Mouse (Mus musculus) neural tube, embryonic 11.5 days (tissue): ENCODE results near the gene Cbx1. TPM values are rescaled to one million over a fixed set of nuclear protein-coding genes. Genes with fewer than 3 reads are reported as not detected.

Source experiments
- ATAC-seq: fragments of 200-750 bp; cut with Nextera tagmentation; 2 replicates; pipeline ENCODE4 v1.8.0; 2017; ENCODE audit warnings: moderate number of reproducible peaks, mild to moderate bottlenecking, moderate TSS enrichment, moderate library complexity; ENCODE audit not compliant: insufficient read depth, low FRiP score, low TSS enrichment
- DNase-seq: peaks from one replicate; pipeline ENCODE4 v3.0.0-alpha.2; 2015; ENCODE audit warnings: low spot score
- H3K27ac ChIP-seq: fragments of 300-500 bp; sonication (generic); 2 replicates; pipeline ENCODE4 v1.5.1; 2014; ENCODE audit warnings: low read depth, mild to moderate bottlenecking, low read length
- H3K27me3 ChIP-seq: fragments of 300-500 bp; sonication (generic); 2 replicates; pipeline ENCODE4 v1.6.1; 2014; ENCODE audit warnings: mild to moderate bottlenecking, low read length, mixed read lengths; ENCODE audit not compliant: control insufficient read depth, insufficient read depth
- H3K36me3 ChIP-seq: fragments of 300-500 bp; sonication (generic); 2 replicates; pipeline ENCODE4 v1.6.1; 2014; ENCODE audit warnings: mild to moderate bottlenecking, low read length, moderate library complexity, mixed read lengths; ENCODE audit not compliant: control insufficient read depth, insufficient read depth
- H3K4me1 ChIP-seq: fragments of 300-500 bp; sonication (generic); 2 replicates; pipeline ENCODE4 v1.6.1; 2014; ENCODE audit warnings: low read length, mixed read lengths; ENCODE audit not compliant: control insufficient read depth, insufficient read depth
- H3K4me2 ChIP-seq: fragments of 300-500 bp; sonication (generic); 2 replicates; pipeline ENCODE4 v1.6.1; 2014; ENCODE audit warnings: low read depth, mild to moderate bottlenecking, moderate library complexity
- H3K4me3 ChIP-seq: fragments of 300-500 bp; sonication (generic); 2 replicates; pipeline ENCODE4 v1.5.1; 2014; ENCODE audit warnings: low read depth, low read length
- H3K9ac ChIP-seq: fragments of 300-500 bp; sonication (generic); 2 replicates; pipeline ENCODE4 v1.6.1; 2014; ENCODE audit warnings: mild to moderate bottlenecking, low read length
- H3K9me3 ChIP-seq: fragments of 300-500 bp; sonication (generic); 2 replicates; pipeline ENCODE4 v1.6.1; 2016; ENCODE audit warnings: low read length; ENCODE audit not compliant: control insufficient read depth
- WGBS: fragments of 180-500 bp; shearing (Covaris S2); extraction: QIAGEN DNeasy Blood & Tissue Kit; methylation state at CpG from one replicate; pipeline ENCODE4 v1.1.7; 2014; 5-methylcytosine and 5-hydroxymethylcytosine counted together
- polyA plus RNA-seq: library from polyadenylated mRNA; unstranded; fragments of >200 nt; fragmentation: Nextera tagmentation; extraction: Ambion mirVana; gene quantifications from 2 replicates; pipeline ENCODE4 v1.2.1, GENCODE M21; 2014

Cbx1 gene
- polyA plus RNA-seq, 1 experiment from 2014 or later: 133 TPM

GRCm38 (mm10) chr11:96824783-96825495 is 36.0 kb downstream of the Cbx1 start:
- ATAC-seq: no peak
- no peak for DNase-seq
- WGBS: 54% methylated on average over 7 of the region's 7 CpGs
- peaks cover 43% of the 10 kb centered on the region for H3K4me1 ChIP-seq
- H3K4me2 ChIP-seq: peak overlapping the region; percentile 94; the same call in 1 of the 2 replicates
- H3K36me3 ChIP-seq: peaks cover 14% of the 10 kb centered on the region
- peak overlapping the region; percentile 45; the same call in 1 of the 2 replicates for H3K9ac ChIP-seq
- H3K9me3 ChIP-seq: no peaks in the 10 kb centered on the region
- peak overlapping the region; percentile 90 for H3K27ac ChIP-seq
- H3K27me3 ChIP-seq: no peaks in the 10 kb centered on the region
- no peak overlapping the region for H3K4me3 ChIP-seq

- H3K4me2 ChIP-seq: peak overlapping the region; percentile 12; the same call in 1 of the 2 replicates
- peaks cover 2% of the 10 kb centered on the region for H3K36me3 ChIP-seq
- no peaks in the 10 kb centered on the region for H3K27me3 ChIP-seq
- H3K9me3 ChIP-seq: no peaks in the 10 kb centered on the region
- DNase-seq: no peak
- no peak overlapping the region for H3K27ac ChIP-seq
- H3K4me3 ChIP-seq: no peak overlapping the region
- no peak for ATAC-seq
- 74% methylated on average over 2 of the region's 2 CpGs for WGBS
- peak overlapping the region; percentile 7; the same call in 1 of the 2 replicates for H3K9ac ChIP-seq
- H3K4me1 ChIP-seq: peaks cover 43% of the 10 kb centered on the region
These were observed 37.6 kb downstream of the Cbx1 start for GRCm38 (mm10) chr11:96826481-96826880.

- Histone ChIP-seq H3K27ac (no peak overlapping the region), H3K4me3 (no peak overlapping the region), H3K27me3 (no peaks in the 10 kb centered on the region), H3K9me3 (no peaks in the 10 kb centered on the region), H3K4me1 (peaks cover 43% of the 10 kb centered on the region), H3K9ac (no peak overlapping the region), H3K4me2 (no peak overlapping the region), H3K36me3 (no peaks in the 10 kb centered on the region; the same call in 1 of the 2 replicates)
- DNase-seq (no peak), ATAC-seq (no peak)
- 95% methylated on average over 12 of the region's 12 CpGs for WGBS
These were observed 38.2 kb downstream of the Cbx1 start for GRCm38 (mm10) chr11:96827062-96827581.

GRCm38 (mm10) chr11:96827917-96828316 is 39.0 kb downstream of the Cbx1 start:
- Histone ChIP-seq H3K4me2 (peak overlapping the region; percentile 12; the same call in 1 of the 2 replicates), H3K9ac (no peak overlapping the region), H3K36me3 (no peaks in the 10 kb centered on the region; the same call in 1 of the 2 replicates), H3K4me1 (peaks cover 43% of the 10 kb centered on the region), H3K9me3 (no peaks in the 10 kb centered on the region), H3K27me3 (no peaks in the 10 kb centered on the region), H3K4me3 (0 out of 2 replicates have a peak overlapping the region, but pooled peaks have one; percentile 1), H3K27ac (no peak overlapping the region)
- DNase-seq (no peak), ATAC-seq (no peak)
- WGBS: 80% methylated on average over 9 of the region's 9 CpGs

- H3K4me1 ChIP-seq: peaks cover 35% of the 10 kb centered on the region
- peak overlapping the region; percentile 96; the same call in 1 of the 2 replicates for H3K27ac ChIP-seq
These were observed 40.0 kb downstream of the Cbx1 start for GRCm38 (mm10) chr11:96828881-96829280.

GRCm38 (mm10) chr11:96829403-96829812 is 40.5 kb downstream of the Cbx1 start:
- DNase-seq (peak; percentile 80), ATAC-seq (peak; percentile 64)
- H3K9me3 ChIP-seq: no peaks in the 10 kb centered on the region
- peaks cover 33% of the 10 kb centered on the region for H3K4me1 ChIP-seq
- H3K9ac ChIP-seq: peak overlapping the region; percentile 86
- H3K27me3 ChIP-seq: no peaks in the 10 kb centered on the region
- peak overlapping the region; percentile 88 for H3K4me3 ChIP-seq
- no peaks in the 10 kb centered on the region; the same call in 1 of the 2 replicates for H3K36me3 ChIP-seq
- 0% methylated on average over 32 of the region's 33 CpGs for WGBS
- H3K27ac ChIP-seq: peak overlapping the region; percentile 96
- H3K4me2 ChIP-seq: peak overlapping the region; percentile 85

More at GRCm38 (mm10) chr11:96828881-96829280, 40.0 kb downstream of the Cbx1 start:
- H3K4me3 ChIP-seq: peak overlapping the region; percentile 88
- H3K36me3 ChIP-seq: no peaks in the 10 kb centered on the region; the same call in 1 of the 2 replicates
- H3K9ac ChIP-seq: peak overlapping the region; percentile 86
- DNase-seq (no peak), ATAC-seq (no peak)
- H3K27me3 ChIP-seq: no peaks in the 10 kb centered on the region
- 21% methylated on average over 10 of the region's 10 CpGs for WGBS
- H3K9me3 ChIP-seq: no peaks in the 10 kb centered on the region
- peak overlapping the region; percentile 85 for H3K4me2 ChIP-seq

GRCm38 (mm10) chr11:96829813-96830538 is 41.0 kb downstream of the Cbx1 start, which contains the start of gene Nfe2l1:
TSS of gene Nfe2l1 (minus strand) at chr11:96829968.
- ATAC-seq (peak; percentile 99), DNase-seq (peak; percentile 97)
- no peaks in the 10 kb centered on the region for H3K27me3 ChIP-seq
- under 1% methylated on average over 51 of the region's 51 CpGs for WGBS
- peak within 1 kb of the TSS; percentile 96 for H3K27ac ChIP-seq
- H3K9ac ChIP-seq: peak within 1 kb of the TSS; percentile 86
- no peaks in the 10 kb centered on the region for H3K9me3 ChIP-seq
- H3K4me3 ChIP-seq: peak within 1 kb of the TSS; percentile 88
- peaks cover 27% of the 10 kb centered on the region for H3K4me1 ChIP-seq
- no peaks in the 10 kb centered on the region; the same call in 1 of the 2 replicates for H3K36me3 ChIP-seq
- peak within 1 kb of the TSS; percentile 85 for H3K4me2 ChIP-seq

- Histone ChIP-seq H3K27me3 (no peaks in the 10 kb centered on the region), H3K9me3 (no peaks in the 10 kb centered on the region), H3K36me3 (no peaks in the 10 kb centered on the region; the same call in 1 of the 2 replicates), H3K27ac (peak overlapping the region; percentile 96), H3K4me2 (peak overlapping the region; percentile 51), H3K4me1 (peaks cover 20% of the 10 kb centered on the region), H3K4me3 (peak overlapping the region; percentile 88), H3K9ac (peak overlapping the region; percentile 67)
- 23% methylated on average over 13 of the region's 13 CpGs for WGBS
- ATAC-seq: no peak
- DNase-seq: no peak
These were observed 41.8 kb downstream of the Cbx1 start for GRCm38 (mm10) chr11:96830539-96831216.
